Mouse (Mus musculus) lung, postnatal 10 days (tissue): ENCODE results near the gene Tbpl1.

Source experiments
- DNase-seq: peaks from one replicate; pipeline ENCODE4 v3.0.0; 2021

The Tbpl1 gene

DNA sequence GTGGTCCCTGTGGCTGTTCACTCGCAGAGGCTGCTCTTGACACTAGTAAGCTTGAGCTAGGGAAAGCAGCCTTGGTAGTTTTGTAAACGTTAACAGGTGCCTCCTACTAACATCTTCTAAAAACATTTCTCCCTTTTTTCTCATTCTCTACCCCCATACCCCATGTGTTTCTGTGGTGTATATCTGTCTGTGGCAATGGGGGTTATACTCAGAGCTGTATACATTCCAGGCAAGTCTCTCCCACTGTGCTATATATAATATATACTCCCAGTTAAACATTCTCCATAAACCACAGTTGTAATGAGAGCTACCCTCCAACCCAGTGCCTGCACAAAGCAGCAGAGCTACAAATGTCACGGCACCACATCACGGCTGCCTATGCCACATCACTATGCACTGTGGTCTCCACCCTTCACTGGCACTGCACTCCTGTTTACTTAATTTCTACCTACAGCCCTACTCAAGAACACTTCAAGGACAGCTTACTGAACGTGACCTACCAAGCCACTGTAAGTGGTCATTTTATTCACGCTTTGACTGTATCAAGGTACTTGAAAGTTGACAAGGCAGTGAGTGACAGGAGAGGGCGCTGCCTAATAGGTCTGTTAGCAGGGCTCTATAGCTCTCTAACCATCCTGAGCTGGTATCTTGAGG, 23.4 kb downstream of the Tbpl1 start:
- DNase-seq = no peak

DNA sequence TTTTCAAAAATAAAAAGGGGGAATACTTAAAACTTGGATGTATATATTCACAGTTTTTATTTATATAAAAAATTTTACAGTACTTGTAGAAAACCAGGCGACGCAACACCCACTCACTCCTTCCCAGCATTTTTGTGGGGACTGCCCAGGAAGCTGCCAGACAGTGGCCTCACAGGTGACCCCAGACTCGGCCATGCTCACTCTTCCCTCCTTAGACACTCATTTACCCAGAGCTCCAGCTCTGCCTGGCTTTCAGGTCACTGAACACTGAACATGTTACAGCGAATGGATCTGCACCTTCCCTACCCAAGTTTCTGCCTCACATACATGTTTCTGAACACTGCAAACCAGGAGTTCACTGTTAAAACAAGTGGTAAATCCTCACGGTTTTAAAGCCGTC, 27.9 kb downstream of the Tbpl1 start:
- no peak for DNase-seq

DNA sequence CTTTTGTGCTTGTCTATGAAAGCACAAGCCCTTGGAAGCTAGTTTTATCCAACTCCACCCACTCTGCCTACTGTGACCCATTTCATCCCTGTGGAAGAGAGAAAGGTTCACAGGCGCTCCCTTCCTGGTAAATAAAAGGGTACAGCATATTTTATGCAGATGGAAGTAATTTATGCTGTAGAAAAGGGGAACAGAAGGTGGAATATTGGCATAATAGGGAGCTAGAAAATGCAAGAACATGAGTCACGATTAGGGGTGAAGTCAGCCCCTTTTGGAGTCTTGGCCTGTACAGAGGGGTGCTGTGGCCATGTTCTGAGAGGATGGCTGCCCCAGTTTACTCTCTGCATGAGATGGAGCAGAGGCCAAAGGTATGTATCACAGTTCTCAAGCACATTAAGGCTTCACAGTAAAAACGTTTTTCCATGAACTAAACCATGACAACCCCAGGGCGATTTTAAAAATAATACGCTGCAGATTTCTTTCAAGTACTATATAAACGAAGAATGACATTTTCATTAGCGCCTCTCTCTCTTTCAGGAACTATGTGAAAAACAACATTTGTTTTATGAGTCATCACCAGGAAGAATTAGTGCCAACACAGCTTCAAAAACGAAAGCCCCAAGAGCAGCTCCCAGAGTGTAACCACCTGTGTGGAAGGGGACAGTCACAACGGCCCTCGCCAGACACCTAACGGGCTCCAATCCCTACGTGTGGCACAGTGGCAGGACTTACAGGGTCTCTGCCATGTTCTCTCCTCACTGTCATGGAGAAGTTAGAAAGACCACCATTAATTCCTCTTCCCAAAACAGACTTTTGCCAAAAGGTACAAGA, 30.0 kb downstream of the Tbpl1 start:
- DNase-seq = no peak

DNA sequence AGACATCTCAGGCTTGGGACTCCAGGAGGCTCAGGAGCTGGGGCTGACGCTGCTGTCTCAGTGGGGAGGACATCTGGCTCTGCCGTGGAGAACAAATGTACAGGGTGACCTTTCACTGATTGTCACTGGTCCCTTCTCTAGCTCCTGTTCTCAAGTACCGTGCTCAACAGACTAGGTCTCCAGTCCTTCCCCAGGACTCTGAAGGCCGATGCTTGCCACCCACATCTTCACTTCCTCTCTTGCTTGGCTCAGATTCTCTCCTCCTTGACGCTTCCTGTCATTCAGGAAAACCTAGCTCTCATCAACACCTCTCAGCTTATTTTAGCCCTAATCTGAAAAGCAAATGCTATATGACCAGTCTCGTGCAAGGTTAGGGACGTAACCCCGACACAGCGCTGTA, 31.0 kb downstream of the Tbpl1 start:
- no peak for DNase-seq

DNA sequence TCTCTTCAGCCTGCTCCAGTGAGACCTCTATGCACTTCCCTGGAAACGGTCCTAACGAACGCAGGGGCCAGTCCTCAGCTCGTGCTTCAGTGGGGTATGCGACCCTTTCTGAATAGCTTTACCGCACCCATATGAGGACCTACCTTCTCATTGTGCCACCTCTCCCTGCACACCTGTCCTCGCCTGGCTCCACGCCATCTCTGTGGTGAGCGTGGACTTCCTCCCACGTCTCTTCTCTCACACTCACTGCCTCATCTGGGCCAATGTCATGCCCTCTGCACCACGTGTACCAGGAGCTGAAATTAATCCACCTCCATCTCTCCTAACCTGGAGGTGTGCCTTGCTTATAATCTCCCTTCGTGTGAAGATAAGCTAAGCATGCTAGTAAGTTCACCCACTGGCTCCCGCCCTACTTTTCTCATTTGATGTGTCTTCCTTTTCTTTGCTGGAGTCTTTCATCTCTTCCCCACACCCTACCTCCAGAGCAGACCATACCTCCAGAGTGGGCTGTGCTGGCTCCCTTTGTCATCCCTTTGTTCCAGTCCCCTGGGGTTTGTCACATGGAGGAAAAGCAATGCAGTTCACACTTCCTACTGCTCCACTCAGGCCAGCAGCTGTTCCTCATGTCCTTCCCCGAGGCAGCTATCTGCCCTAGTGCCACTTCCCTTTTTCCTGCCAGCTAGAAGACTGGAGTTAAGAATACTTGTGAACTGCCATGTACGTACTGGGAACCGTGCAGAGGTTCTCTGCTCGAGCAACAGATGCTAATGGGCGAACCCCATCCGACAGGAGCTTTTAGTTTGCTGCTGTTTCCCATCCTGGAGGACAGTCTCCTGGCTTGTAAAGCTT, 32.0 kb downstream of the Tbpl1 start:
- no peak for DNase-seq

DNA sequence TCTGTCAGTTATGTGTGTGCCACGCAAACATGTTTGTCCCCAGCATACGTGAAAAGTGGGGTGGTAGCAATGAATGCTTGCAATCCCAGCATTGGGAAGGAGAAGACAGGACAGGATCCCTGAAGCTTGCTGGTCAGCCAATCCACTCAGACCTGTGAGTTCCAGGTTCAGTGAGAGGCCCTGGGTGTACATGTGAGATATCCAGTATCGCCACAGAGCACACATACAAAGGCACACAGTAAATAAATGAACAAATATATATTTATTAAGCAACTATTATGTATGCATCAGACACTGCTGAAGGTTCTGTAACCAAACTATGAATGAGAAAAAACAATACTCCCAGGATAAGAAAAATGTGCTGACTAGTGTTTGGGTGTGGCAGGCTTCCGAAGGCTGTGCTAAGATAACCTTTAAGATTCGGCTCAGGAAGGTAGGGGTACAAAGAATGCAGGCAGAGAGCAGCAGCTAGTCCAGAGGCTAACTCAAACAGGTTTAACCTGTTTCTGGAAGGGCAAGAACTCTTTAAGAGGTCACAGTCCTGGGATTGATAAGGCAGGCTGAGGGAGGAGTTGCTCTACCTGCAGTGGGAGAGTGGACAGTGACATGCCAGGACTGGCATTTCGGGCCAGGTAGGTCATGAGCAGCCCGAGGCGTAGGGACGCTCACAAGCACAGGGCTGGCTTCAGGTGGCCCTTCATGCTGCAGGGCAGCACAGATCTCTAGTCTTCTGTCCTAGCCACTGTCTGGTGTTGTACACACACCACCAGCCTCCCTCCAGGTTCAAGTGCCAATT, 33.4 kb downstream of the Tbpl1 start:
- DNase-seq = no peak

DNA sequence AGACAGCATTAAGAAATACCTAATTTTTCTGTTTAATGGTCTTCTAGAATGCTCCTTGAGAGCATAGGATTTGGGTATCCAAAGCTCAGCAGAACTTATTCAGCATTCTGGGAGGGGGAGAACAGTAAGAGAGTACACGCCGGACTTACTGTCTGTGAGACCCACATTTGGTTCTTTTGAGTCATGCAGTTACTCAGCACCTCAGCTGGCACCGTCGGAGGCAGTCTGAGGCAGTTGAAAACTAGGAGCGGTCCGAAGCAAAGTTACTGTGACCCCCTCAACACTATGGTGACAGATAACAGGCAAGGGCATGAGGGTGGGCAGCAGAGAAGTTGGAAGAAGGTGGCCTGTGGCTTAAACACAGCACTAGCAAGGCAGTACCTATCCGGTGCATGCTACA, 34.9 kb downstream of the Tbpl1 start:
- no peak for DNase-seq

DNA sequence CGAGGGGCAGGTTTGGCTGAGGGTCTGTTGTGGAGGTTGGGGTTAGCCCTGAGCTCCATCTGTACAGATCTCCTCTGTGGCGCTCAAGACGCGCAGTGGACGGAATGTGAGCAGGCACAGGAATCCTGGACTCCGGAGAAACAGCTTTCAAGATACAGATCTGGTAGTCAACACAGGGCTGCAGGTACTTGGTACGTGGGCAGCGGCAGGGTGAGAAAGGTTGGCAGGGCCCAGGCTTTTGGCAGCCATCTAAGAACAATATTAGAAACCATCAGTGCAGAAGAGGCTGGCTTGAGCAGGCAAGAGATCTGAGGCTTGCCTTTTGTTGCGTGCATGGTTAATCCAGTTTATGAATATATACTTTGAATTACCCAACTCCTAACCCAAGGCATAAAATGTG, 35.5 kb downstream of the Tbpl1 start:
- no peak for DNase-seq

DNA sequence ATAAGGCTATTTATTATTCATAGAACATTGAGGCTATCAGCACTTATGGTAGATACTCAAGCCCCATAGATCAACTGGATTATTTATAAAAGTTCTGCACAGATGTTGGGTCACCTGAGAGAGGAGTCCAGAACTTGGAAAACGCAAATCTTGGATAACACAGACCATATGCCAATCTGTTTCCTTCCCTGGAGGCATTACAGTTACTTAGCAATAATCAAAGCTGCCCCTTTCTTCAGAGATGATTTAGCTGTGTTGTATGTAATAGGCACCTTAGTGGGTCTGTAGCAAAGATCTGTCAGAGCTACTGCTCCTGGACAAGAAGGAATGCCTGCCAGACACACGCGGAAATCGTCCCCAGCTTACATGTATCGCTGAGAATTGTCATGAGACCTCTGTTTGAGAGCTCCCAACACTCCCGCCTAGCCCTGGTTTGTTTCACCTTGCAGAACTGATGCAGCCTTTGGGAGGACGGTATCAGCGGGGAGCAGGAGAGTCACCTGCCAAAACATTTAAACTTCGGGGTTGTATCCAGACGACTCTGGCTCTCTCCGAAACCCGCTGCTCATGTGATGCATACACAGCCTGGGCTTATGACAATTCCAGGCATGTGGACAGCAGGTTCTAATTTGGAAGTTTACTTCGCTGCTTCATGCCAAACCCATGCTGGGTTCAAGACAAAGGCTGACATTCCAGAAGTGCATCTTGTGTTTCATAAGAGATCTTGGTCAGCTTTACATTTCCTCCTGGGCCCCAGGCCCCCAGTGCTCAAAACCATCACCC, 55.7 kb downstream of the Tbpl1 start:
- DNase-seq = no peak

DNA sequence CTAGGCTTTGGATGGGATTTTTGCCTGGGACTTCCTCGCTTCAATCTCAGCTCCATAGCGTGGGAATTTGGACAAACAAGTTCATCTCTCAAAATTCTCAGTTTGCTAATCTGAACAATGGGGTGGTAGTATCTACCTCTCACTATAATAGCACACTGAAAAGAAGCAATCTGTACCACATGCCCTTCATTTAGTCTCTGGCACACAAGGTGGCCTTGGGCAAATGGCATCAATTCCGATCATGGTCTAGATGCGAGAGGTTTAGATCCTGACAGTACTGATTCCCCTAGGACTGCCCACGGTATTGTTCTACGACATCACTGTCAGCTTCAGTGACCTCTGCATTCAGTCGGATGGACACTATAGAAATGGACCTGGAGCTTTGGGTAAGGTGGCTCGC, 57.6 kb downstream of the Tbpl1 start:
- DNase-seq = no peak

DNA sequence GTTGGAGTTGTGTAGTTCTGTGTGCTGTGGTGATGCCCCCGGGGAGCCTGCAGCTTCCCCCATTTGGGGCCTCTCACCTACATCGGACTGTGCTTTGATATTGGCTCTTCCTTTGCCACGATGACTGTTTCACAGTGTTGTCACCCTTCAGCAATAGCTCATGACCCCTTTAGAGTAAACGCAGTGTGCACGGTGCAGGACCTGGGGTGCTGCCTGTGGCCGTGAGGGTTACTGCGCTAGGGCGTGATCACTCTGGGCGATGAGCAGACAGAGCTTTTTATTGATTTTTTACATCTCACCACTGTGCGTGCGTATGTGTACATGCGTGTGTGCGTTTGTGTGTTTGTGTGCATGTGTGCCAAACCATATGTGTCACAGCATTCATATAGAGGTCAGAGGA, 63.2 kb downstream of the Tbpl1 start:
- DNase-seq = no peak

DNA sequence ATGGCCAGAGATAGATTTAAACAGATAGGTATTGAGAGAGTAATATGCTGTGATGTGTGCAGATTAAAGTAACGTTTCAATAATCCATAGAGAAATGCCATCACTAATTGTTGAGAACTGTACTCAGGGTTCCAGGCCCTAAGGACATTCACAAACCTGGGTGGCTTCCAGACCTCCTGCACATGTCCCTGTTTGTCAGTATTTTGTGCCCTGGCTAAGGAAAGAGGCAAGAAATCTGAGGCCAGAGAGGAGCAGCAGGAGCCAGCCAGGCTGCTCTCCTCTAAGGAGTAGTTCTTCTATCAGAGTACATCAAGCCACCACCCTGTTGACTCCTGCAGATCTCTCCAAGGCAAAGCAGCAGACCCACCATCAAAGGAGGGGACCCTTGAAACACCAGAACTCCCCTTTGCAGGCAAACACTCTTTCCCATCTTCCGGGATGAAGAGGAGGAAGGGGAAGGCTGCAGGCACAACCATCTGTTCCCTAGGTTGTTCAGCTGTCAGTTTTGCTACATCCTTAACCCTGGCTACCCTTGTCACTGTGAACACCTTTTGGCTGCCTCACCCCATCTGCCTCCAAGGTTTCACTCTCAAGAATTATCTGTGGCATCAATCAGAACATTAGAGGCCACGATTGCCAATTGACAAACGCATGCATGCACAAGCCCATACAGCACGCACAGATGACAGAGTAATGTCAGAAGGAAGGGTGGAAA, 71.3 kb downstream of the Tbpl1 start:
- DNase-seq = no peak

DNA sequence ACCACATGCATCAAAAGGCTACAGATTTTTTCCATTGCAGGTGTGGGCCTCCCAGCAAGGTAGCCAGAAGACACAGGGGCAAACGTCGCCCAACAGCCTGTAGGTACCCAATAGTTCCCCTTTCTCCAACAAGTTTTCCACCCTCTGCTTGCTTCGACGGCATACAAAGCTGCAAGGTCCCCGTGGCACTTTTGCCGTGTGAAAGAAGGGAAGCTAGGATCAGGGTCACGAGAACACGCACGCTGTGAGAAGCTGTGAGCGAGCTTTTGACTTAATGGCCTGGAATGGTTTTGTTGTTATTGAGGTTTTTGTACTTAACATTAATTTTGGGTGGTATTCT, 72.4 kb downstream of the Tbpl1 start:
- no peak for DNase-seq

DNA sequence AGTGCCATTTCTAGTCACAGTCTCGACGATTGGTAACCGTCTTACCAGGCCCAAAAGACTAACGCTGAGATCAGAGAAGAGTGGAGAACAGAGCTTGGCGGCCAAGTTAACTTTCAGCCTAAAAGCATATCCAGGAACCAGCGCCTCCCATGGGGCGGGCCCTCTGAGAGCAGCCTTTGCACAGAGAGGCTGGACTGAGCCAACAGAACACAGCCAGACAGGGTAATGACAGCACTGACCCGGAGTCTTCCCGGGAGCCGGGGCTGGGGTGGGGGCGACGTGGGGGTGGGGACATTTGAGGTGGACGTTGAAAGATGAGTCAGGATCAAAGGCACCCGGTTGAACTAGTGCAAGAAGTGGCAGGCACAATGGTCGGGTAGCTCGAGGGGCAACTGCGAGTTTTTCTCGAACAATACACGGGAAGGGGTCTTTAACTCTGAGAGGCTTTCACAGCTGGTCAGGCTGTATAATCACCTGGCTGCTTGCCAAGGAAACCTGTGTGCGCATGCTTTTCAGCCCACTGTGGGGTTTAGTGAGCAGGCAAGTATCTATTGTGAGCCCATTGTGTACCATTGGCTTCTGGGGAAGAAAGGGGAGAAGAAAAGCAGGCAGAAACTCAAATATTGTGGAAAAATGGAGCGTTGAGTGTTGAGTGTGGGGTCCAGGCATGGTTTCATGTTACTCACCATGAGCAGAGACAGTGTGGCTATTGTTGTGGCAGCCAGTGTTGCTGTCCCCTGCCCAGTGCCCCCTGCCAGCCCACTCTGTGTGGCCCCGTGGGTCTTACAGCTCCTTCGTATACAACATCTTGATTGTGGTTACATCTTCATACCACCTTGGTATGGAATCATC, 73.0 kb downstream of the Tbpl1 start:
- peak; percentile 16 for DNase-seq
